Mouse (Mus musculus) olfactory bulb, adult 2 months (tissue): ENCODE measurements around the gene F930015N05Rik.

Experiments
- CTCF ChIP-seq: fragments of 200-500 bp; IDR thresholded peaks from 2 replicates; pipeline ENCODE4 v1.5.1; 2012; ENCODE audit warnings: low read depth, mild to moderate bottlenecking, low read length, moderate library complexity; ENCODE audit not compliant: insufficient read depth
- POLR2A ChIP-seq: fragments of 200-500 bp; IDR thresholded peaks from 2 replicates; pipeline ENCODE4 v1.6.1; 2012; ENCODE audit warnings: mild to moderate bottlenecking, low read depth, low read length, moderate library complexity; ENCODE audit not compliant: insufficient read depth

- TF ChIP-seq CTCF (no peak), POLR2A (no peak)
Observed at GRCm38 (mm10) chr11:64448586-64449315, 12.3 kb upstream of the F930015N05Rik start.
